Mouse (Mus musculus) spleen, postnatal 36 days (tissue): ENCODE measurements around the gene Usp12.

ENCODE experiments used
- DNase-seq, 2 experiments: peaks; one replicate each; pipeline ENCODE4 v3.0.0; 2022; ENCODE audit warnings: low spot score in 2 of 2, mixed read lengths in 1 of 2

Gene Usp12

GRCm38 (mm10) chr5:146692976-146693361 is 101.8 kb downstream of the Usp12 start:
- no peak for DNase-seq

GRCm38 (mm10) chr5:146692361-146692975 is 102.3 kb downstream of the Usp12 start:
- DNase-seq: no peak

DNA sequence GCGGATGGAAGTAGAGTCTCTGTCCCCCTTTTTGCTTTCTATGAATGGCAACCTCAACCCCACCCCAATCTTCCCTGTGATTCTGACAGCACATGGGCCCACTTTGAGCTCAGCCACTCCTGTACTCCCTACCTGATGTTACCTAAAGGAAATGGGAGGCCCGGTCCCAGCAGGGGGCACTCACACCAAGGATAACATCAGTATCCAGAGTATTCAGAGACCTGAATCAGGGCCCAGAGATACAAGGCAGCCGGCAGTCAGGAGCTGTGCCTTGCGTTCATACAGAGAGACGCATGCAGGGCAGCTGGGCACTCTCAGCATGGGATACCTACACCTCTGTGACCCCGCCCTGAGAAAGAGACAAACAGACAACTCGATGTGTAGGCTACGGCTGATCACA is 103.1 kb downstream of the Usp12 start:
- DNase-seq: no peak

DNA sequence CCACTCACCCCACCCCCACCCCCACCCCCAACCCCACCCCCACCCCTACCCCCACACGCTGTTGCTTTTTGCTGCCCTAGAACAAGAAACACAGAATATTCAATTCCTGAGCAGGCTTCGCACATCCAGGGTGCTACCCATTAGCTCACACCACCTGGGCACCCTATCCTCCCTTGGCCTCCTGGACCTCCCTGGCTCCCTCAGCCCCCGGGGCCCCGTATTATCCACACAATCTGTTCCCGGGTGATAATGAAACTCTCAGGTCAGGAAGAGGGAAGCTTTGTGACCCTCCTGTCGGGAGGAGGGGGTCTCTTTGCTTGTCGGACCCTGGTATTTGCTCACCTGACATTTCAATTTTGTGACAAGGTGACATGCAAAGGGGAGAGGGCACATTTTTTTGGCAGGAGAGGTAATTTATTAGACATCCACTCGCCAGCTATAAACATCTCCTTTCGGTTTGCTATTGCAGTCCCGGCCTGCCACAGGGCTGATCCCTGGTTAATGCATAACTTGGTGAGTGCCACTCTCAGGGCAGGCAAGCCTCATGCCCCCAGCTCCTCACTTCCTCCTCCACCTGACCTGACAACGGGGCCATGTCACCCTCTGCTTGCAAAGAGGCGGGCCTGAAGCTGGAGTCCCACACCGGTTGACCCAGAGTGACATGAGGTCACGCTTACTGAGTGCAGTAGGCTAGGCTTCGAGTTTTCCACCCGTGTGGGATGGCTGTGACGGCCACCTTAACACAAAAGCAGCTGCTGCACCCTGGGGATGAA is 107.1 kb downstream of the Usp12 start:
- DNase-seq: peak; percentile 54 to 61

DNA sequence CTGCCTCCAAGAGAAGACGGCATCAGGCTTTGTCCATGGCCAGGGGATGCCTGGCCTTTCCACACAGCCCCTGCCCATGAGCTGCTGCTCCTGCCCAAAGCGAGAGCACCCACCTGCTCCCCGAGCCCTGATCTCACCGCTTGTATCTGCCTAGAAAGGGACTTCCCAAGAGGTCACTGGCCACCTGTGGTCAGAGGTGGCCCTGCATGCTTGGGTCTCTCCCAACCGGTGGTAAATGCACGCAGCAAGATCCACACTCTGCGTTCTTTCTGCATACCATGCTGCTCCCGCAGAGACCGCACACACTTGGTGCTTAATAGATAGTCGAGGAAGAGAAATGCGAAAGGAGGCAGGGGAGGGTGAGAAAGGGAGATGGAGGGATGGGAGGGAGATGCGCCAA is 107.9 kb downstream of the Usp12 start:
- no peak for DNase-seq
